Mouse (Mus musculus): ENCODE measurements around the gene Prrg2.
"Not testable (repeated sequence)": the region's sequence is repeated elsewhere in the genome, so short reads cannot be mapped to it uniquely, and the experiment has no call there.

Gene Prrg2

GRCm38 (mm10) chr7:45036702-45037101 lies 25.8 kb downstream of the Prrg2 start:
- no peak for DNase-seq (ENCODE audit: extremely low spot score, low spot score)

GRCm38 (mm10) chr7:45035631-45036030 lies 26.8 kb downstream of the Prrg2 start:
- DNase-seq (ENCODE audit: extremely low spot score, low spot score): no peak

GRCm38 (mm10) chr7:45033722-45034359 lies 28.6 kb downstream of the Prrg2 start:
- no peak for DNase-seq (ENCODE audit: extremely low spot score, low spot score)

- DNase-seq (ENCODE audit: extremely low spot score, low spot score): no peak
These were observed 31.6 kb downstream of the Prrg2 start for GRCm38 (mm10) chr7:45030857-45031256.

- no peak for DNase-seq (ENCODE audit: extremely low spot score, low spot score)
These were observed 32.5 kb downstream of the Prrg2 start for GRCm38 (mm10) chr7:45029995-45030394.

DNA sequence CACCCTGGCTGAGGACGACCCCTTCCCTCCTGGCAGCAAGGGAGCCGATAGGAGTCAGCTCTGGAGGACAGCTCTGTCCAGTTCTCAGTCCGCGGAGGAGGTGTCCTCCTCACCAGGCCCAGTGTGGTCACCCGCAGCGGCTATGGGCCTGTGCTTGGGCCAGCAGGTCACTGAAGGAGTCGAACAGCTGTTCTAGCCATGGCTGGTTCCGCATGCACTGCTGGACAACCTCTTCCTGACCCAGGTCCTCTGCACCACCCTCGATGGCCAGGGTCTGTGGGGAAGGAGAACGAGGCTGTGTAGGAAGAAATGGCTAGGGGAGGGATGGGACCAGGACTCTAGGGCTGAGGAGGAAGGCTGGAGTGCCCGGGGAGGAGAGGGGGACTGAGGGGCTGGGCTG lies 34.1 kb downstream of the Prrg2 start:
- DNase-seq (ENCODE audit: extremely low spot score, low spot score): no peak

DNA sequence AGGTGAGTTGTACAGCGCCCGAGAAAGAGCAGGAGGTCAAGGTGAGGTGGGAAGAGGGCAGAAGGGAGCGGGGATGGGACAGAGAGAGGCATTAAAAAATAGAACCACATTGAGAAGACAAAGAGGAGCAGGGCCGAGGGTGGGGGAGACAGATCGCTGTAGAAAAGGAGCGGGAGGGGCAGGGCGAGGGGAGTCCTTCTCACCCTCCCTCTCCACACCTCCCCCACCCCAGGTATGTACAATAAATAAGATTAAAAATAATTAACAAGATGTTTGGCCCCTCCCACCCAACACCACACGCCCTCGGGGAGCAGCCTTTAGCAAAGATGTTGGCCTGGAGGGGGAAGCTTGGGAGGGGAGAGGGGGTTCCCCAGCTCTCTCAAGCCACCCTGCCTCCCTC lies 34.7 kb downstream of the Prrg2 start:
- DNase-seq (ENCODE audit: extremely low spot score, low spot score): no peak

DNA sequence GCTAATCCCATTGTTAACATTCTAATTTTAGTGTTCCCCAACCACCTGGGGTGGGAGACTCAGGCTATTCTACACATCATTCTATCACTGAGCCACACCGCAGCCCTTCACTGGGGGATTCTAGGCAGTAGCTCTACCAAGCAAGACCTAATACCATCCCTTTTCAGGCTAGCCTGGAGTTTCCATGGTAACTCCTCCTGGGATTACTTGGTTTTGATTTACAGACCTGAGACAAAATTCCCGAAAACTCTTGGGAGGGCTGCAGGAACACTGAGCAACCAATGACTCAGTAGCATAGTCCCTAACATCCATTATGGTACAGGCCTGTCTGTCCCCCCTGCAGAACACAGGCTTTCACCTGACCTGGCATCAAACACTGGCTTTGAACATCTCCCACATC lies 36.2 kb downstream of the Prrg2 start:
- no peak for DNase-seq (ENCODE audit: extremely low spot score, low spot score)

DNA sequence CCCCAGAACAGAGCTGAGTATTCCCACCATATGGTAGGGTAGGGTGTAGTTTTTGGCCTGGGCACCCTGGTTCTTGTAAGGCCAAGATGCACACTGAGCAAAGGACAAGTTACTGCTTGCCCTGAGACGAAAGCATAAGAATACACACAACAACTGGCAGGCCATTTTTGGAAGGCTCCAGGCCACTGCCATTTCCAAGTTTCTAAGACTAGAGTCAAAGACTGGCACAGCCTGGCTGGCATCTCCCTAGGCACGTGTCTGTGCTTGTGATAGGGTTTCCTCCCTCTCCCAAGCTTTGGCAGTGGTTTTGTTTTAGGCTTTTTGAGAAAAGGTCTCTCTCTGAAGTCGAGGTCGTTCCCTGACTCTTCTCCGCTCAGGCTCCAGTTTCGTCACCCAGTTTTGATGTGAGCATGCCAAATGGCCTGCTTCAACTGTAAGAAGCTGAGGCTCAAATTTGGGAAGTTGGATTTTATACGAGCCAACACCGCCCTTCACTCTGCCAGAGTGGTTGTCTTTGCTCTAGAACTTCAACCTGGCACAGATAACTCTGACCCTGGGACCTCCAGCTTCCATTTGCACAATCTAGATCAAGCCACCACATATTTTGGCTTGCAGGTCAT lies 36.8 kb downstream of the Prrg2 start:
- DNase-seq (ENCODE audit: extremely low spot score, low spot score): no peak

- no peak for DNase-seq (ENCODE audit: extremely low spot score, low spot score)
These were observed 37.9 kb downstream of the Prrg2 start for GRCm38 (mm10) chr7:45024281-45025248.

DNA sequence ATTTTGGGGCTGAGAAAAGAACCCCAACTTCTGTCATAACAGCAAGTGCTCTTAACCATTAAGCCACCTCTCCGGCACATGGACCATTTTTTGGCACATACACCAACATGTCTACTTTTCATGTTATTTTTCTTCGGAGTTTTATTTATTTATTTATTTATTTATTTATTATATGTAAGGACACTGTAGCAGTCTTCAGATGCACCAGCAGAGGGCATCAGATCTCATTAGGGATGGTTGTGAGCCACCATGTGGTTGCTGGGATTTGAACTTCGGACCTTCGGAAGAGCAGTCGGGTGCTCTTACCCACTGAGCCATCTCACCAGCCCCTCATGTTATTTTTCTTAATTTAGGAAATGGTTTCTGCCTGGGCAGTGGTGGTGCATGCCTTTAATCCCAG lies 38.8 kb downstream of the Prrg2 start:
- not testable (repeated sequence) for DNase-seq (ENCODE audit: extremely low spot score, low spot score)

GRCm38 (mm10) chr7:45020225-45020624 lies 42.3 kb downstream of the Prrg2 start:
- DNase-seq (ENCODE audit: extremely low spot score, low spot score): no peak

- no peak for DNase-seq (ENCODE audit: extremely low spot score, low spot score)
These were observed 43.4 kb downstream of the Prrg2 start for GRCm38 (mm10) chr7:45019031-45019571.

DNA sequence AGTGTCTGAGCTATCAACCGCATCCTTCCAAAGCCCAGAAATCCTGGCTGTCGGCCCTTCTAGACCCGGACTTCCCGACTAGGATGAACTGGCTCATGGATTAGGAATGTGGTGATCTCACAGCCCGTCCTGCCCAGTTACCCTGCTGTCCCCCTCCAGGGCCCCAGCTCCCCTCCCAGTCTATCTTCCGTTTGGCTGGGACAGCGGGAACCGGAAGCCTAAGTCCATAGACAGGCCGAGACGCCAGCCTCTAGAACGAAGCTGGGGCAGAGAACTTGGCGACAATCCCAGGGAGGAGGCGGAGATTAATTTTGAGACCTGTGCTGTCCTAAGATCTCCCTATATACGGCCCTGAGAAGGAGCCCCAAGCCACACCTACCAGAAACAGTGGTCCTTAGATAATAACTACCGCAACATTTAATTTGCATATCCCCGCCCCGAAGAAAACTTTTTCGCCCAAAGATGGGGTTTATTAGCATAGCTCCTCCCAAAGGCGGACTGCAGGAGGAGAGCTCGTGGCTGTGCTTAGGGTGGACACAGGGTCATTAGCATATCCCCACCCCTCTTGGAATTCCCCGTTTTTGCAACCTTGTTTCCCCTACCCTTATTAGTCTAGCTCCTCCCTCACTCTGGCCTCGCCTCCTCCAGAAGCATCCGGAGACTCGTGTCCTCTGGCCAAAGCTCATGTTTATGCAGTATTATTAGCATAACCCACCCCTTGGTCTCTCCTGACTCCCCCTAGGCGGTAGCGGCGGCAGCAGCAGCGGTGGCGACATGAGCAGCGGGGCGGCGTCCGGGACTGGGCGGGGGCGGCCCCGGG lies 45.0 kb downstream of the Prrg2 start, which contains the start of gene Rras:
Gene Rras (plus strand): TSS at position 720 of the 820 bp plus-strand sequence.
- peak; percentile 86 for DNase-seq (ENCODE audit: extremely low spot score, low spot score)

- DNase-seq (ENCODE audit: extremely low spot score, low spot score): no peak
These were observed 45.7 kb downstream of the Prrg2 start for GRCm38 (mm10) chr7:45016761-45017160.

GRCm38 (mm10) chr7:45015957-45016612 lies 46.4 kb downstream of the Prrg2 start, which contains the start of gene Scaf1:
Scaf1 (minus strand) TSS chr7:45016363.
- DNase-seq (ENCODE audit: extremely low spot score, low spot score): peak; percentile 99

DNA sequence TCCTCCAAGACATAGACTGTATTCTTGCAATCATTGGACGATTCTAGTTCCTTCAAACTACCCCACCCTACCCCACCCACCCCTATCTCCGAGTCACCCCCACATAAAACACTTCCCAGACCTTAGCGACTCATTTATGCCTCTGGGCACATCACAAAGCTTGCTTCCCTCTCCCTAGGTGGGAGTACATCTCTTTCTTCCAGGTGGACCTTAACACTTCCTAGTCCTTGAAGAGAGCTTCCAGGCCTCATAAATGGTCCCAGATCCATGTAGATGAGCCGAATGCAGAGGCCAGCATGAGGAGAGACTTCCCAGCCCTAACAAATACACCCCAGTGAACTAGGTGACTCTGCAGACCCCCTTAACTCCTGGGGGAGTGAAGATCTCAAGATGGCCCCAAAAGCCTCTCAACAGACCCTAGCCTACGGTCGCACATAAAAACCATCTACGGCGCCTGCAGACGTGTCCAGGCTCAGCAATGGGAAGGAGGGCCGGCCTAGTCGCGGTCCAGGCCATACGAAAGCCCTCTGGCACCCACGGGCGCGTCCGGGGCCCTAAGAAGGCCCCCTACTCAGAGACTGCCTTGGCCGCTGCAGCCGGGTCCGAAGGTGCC lies 47.0 kb downstream of the Prrg2 start:
- DNase-seq (ENCODE audit: extremely low spot score, low spot score): no peak

GRCm38 (mm10) chr7:45014096-45014451 lies 48.4 kb downstream of the Prrg2 start:
- no peak for DNase-seq (ENCODE audit: extremely low spot score, low spot score)

GRCm38 (mm10) chr7:45013366-45014095 lies 48.9 kb downstream of the Prrg2 start:
- DNase-seq (ENCODE audit: extremely low spot score, low spot score): no peak
